Mouse (Mus musculus): Measurements from ENCODE around the gene Nod1.

Gene Nod1

DNA sequence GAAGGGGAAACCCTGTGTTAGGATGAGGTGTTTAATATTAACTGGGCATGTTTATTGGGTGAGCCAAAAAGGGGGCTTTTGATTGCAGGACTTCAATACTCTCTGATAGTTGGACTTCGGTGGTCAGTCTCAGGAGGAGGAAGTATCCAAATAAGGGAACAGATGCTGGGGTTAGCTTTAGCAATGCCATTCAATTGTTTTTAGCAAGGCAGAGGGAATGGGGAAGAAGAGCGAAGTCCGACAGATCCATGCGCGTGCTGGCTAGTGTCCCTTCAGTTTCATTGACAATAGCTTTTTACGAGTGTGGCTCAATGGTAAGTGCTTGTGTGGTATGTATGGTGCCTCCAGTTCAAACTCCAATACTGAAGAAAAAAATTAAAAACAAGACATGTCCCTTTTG, 31.3 kb downstream of the Nod1 start:
- in situ Hi-C loops (cut with MboI, MseI): no loop called here

- in situ Hi-C loops (cut with MboI, MseI): no loop called here
Observed at GRCm38 (mm10) chr6:54940126-54940525, 32.3 kb downstream of the Nod1 start.

GRCm38 (mm10) chr6:54939631-54940030, 32.8 kb downstream of the Nod1 start:
- in situ Hi-C loops (cut with MboI, MseI): no loop called here

GRCm38 (mm10) chr6:54936496-54936895, 35.9 kb downstream of the Nod1 start:
- in situ Hi-C loops (cut with MboI, MseI): no loop called here

DNA sequence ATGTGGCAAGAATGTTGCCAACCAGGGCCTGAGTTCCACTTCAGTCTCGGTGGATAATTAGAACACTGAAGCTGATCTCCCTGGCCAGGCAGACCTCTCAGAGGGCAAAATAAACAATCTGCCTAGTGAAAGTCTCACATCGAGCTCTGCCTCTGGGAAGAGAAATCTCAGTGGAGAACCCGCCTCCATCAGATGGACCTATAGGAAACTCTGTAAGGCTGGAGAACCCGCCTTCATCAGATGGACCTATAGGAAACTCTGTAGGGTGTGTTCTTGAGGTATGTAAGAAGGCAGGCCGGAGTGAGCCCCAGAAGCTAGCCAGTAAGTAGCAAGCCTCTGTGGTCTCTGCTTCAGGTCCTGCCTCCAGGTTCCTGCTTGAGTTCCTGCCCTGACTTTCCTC, 37.5 kb downstream of the Nod1 start:
- in situ Hi-C loops (cut with MboI, MseI): no loop called here

DNA sequence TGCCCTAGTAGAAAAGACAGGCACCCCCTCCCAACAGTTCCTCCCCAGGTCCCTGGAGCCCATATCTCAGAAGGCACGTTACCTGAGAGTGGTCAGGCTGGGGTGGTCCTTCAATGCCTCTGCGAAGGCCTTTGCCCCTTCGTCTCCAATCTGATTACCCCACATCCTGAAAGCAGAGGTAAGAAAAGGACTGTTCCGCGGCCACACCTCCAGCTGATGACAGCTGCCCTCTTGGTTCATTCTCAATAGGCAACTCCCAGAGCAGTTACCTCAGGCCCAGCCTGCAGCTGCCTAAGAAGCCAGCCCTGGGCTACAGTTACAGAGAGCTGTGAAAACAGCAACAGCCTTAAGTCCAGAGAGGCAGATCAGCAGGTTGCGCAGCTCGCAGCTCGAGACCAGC, 38.1 kb downstream of the Nod1 start:
- in situ Hi-C loops (cut with MboI, MseI): no loop called here

- in situ Hi-C loops (cut with MboI, MseI): no loop called here
Observed at GRCm38 (mm10) chr6:54933866-54934265, 38.5 kb downstream of the Nod1 start.

DNA sequence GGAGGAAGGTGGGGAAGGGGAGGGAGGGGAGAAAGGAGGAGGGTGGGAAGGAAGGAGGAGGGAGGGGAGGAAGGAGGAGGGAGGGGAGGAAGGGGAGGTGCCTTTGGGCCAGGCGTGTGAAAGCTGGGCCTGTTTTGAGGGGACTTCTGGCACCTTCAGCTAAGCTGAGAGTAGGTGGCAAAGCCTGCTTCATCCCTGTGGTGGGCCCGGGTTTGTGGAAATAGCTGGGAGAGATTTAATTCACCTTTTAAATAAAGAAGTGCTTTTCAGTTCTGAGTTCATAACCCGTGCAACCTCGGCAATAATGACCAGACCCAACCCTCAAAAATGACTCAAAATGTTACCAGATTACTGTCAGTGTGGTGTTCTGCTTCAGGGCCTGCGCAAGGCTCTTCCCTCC, 39.2 kb downstream of the Nod1 start:
- in situ Hi-C loops (cut with MboI, MseI): no loop called here

- in situ Hi-C loops (cut with MboI, MseI): no loop called here
Observed at GRCm38 (mm10) chr6:54932526-54932925, 39.9 kb downstream of the Nod1 start.

DNA sequence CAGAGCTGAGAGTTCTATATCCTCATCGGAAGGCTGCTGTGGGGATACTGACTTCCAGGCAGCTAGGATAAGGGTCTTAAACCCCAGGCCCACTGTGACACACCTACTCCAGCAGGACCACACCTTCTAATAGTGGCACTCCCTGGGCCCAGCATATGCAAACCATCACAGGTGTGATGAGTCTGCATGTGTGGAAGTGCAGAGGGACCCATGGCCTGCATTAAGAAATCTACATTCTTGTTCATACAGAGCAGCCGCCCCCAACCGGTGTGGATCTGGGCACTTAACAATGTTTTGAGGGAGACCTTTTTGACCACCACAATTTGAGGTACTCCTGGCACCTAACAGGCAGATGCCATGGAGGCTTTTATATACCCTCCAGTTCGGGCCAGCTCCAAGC, 40.8 kb downstream of the Nod1 start:
- in situ Hi-C loops (cut with MboI, MseI): no loop called here

GRCm38 (mm10) chr6:54927946-54928345, 44.5 kb downstream of the Nod1 start:
- in situ Hi-C loops (cut with MboI, MseI): no loop called here

DNA sequence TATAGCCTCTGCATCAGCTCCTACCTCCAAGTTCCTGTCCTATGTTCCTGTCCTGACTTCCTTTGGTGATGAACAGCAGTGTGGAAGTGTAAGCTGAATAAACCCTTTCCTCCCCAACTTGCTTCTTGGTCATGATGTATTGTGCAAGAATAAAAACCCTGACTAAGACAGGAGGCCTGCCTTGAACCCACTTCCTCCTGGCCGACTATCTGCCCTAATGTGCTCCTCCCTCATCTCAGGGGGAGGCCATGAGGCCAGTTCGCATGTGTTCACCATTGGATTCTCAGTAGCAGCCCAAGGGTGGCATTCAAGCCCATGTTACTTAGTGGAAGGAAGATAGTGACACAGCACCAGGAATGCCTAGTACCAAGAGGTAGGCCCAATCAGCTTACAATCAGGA, 45.5 kb downstream of the Nod1 start:
- in situ Hi-C loops (cut with MboI, MseI): no loop called here

GRCm38 (mm10) chr6:54925736-54926440, 46.5 kb downstream of the Nod1 start:
- in situ Hi-C loops (cut with MboI, MseI): no loop called here

DNA sequence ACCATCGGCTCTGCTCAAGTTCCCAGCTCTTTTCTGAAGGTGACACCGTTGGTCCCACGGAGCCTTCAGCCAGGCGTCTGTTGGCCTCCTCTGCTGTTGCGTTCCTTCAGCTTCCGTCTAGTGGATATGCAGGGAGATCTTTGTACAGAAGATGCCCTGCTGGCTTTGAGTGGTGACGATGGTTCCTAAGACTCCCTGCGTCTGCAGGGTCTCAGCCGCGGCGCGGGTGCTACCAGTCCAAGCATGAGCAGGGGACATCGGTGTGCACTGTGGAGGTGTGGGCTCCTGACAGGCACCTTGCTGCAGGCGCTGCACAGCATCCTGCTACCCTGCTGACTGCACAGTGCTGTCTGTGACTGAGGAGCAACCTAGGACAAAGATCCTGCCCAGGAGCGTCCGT, 47.9 kb downstream of the Nod1 start:
- in situ Hi-C loops (cut with MboI, MseI): no loop called here

DNA sequence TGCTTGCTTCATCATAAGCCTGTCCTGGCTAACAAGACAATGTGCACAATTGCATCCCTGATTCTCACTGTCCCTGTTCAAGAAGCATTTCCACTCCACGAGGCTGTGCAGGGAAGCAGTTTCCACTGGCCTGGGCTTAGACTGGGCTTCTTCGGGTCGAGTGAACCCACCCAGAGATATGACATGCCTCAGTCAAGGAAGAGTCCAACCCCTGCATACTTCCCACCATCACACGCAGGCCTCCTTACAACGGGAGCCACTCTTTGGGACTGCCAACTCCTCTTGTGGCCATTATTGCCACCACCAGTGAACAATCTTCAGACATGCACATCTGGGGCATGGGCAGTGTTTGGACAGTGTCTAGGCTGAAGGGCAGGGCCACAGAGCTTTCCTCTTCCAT, 53.9 kb downstream of the Nod1 start:
- in situ Hi-C loops (cut with MboI, MseI): no loop called here

DNA sequence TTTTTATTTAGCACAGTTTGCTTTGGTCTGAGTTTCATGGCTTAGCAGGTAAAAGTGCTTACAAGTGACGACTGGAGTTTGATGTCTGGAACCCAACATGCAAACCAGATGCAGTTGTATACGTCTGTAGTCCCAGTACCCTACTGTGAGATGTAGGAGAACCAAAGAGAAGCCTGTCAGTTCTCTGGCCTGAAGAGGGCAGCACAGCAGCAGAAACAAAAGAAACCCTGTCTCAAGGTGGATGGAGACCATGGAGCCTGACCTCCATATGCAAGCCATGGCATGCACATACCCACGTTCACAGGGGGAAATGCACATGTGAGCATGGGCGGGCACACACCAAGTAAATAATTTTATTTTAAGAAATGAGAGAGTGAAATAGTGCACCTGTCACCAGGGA, 54.9 kb downstream of the Nod1 start:
- in situ Hi-C loops (cut with MboI, MseI): no loop called here

DNA sequence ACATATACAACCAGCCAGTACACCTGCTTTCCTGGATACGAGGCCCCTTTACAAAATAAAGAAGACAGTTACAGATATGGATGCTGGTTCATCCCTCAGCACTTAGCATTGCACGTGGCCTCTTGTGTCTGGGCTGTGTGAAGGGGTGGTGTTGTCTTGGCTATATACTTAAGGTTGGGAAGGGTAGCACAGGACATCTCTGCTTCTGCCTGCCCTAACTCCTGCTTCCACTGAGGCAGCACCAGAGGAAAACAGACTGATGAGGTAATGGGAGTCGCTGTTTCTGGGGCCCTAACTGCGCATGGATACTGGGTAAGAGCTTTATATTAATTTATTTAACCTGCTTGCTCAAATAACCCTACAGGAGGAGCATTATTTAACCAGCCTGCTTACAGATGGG, 55.5 kb downstream of the Nod1 start:
- in situ Hi-C loops (cut with MboI, MseI): no loop called here

DNA sequence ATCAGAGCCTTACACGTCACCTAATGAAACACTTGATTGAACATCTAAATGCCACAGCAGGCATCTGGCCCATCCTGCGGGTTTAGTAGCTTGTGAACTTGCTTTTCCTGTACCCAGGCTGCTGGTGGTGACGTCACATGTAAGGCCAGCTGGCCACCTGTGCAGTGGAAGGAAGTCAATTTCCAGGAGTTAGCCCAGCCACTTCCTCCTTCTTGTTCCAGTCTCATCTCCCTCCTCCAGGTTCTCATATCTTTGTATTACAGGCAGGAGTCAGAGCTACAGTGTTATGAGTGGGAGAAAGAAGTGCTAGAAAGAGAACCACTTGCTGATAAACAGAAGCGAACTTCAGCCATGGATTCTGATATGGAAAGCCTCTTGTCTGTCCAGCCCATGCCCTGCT, 56.2 kb downstream of the Nod1 start:
- in situ Hi-C loops (cut with MboI, MseI): no loop called here

DNA sequence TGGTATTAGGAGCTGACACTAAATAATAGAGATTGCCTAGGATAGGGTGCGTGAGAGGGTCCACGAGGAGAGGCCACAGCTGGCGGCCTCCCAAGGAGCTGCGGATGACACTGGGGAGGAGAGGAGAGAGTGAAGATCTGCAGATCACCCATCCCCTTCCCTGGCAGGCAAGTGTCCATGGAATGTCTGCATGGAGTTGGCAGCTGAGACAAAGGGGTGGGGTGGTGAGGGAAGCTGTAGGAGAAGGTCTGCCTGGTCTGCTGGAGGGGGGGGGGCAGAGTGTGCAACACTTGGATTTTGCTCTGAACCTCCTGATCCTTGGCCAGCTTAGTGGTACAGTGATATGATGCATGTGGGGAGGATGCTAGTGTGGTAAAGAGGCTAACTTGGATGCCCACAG, 57.4 kb downstream of the Nod1 start:
- in situ Hi-C loops (cut with MboI, MseI): no loop called here

GRCm38 (mm10) chr6:54906053-54907040, 66.1 kb downstream of the Nod1 start:
- in situ Hi-C loops (cut with MboI, MseI): no loop called here

DNA sequence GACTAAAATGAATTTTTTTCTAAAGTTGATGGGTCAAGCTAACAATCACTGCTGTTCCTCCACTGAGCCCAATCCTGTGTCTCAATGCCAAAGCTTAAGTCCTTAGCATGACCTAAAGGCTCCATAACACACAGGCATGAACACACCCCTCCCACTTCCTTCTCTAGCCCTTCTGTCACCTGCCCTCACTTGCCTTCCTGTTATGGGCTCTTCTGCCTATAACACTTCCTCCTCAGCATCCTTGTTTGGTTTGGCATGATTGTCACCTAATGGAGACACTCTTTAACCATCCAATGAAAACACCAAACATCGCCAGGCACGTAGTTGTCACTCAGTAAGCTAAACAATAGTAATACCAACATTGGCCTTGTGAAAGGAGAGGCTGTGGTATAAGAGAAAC, 69.9 kb downstream of the Nod1 start:
- in situ Hi-C loops (cut with MboI, MseI): no loop called here

DNA sequence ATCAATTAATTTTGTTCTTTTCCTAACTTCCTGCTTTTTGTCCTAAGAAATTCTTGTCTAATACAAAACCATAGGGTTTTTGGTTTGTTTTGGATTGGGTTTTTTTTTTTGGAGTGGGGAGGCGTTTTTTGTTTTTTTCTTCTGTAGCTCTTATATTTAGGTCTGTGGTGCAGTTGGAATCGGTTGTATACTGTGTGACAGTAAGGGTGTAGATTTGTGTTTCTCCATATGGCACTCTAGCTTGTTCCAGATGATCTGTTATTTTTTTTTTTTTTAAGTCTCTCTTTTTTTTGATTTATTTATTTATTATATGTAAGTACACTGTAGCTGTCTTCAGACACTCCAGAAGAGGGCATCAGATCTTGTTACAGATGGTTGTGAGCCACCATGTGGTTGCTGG, 72.2 kb downstream of the Nod1 start:
- in situ Hi-C loops (cut with MboI, MseI): no loop called here

GRCm38 (mm10) chr6:54891384-54891783, 81.0 kb downstream of the Nod1 start:
- in situ Hi-C loops (cut with MboI, MseI): no loop called here
